Mouse (Mus musculus): ENCODE measurements around the gene Arhgef26. TPM values are rescaled to one million over a fixed set of nuclear protein-coding genes. Genes with fewer than 3 reads are reported as not detected.
A peak's percentile ranks its signal among the peaks of the same experiment; 100 is the strongest.

The Arhgef26 gene
- total RNA-seq, 2 experiments from 2014 or later = 54.0 to 56.6 TPM

- no peak for DNase-seq (ENCODE audit: extremely low spot score in 1 of 2, low spot score in 1 of 2)
Measured at GRCm38 (mm10) chr3:62443582-62444194, 105.5 kb downstream of the Arhgef26 start.

GRCm38 (mm10) chr3:62446271-62446670 lies 108.1 kb downstream of the Arhgef26 start:
- no peak for DNase-seq (ENCODE audit: extremely low spot score in 1 of 2, low spot score in 1 of 2)

GRCm38 (mm10) chr3:62447151-62447550 lies 109.0 kb downstream of the Arhgef26 start:
- no peak for DNase-seq (ENCODE audit: extremely low spot score in 1 of 2, low spot score in 1 of 2)

- no peak for DNase-seq (ENCODE audit: extremely low spot score in 1 of 2, low spot score in 1 of 2)
Measured at GRCm38 (mm10) chr3:62449871-62450496, 111.8 kb downstream of the Arhgef26 start.

GRCm38 (mm10) chr3:62452961-62453360 lies 114.8 kb downstream of the Arhgef26 start:
- no peak for DNase-seq (ENCODE audit: extremely low spot score in 1 of 2, low spot score in 1 of 2)

GRCm38 (mm10) chr3:62454096-62454495 lies 116.0 kb downstream of the Arhgef26 start:
- DNase-seq (ENCODE audit: extremely low spot score in 1 of 2, low spot score in 1 of 2) = no peak

- peak in 1 of 2 experiments; percentile 4 for DNase-seq (ENCODE audit: extremely low spot score in 1 of 2, low spot score in 1 of 2)
Measured at GRCm38 (mm10) chr3:62455854-62456253, 117.7 kb downstream of the Arhgef26 start.

- DNase-seq (ENCODE audit: extremely low spot score in 1 of 2, low spot score in 1 of 2) = peak; percentile 34 to 68
Measured at GRCm38 (mm10) chr3:62458284-62459013, 120.3 kb downstream of the Arhgef26 start.

GRCm38 (mm10) chr3:62459483-62459882 lies 121.3 kb downstream of the Arhgef26 start:
- DNase-seq (ENCODE audit: extremely low spot score in 1 of 2, low spot score in 1 of 2) = no peak

- DNase-seq (ENCODE audit: extremely low spot score in 1 of 2, low spot score in 1 of 2) = no peak
Measured at GRCm38 (mm10) chr3:62464276-62464675, 126.1 kb downstream of the Arhgef26 start.

- DNase-seq (ENCODE audit: extremely low spot score in 1 of 2, low spot score in 1 of 2) = no peak
Measured at GRCm38 (mm10) chr3:62470179-62470578, 132.0 kb downstream of the Arhgef26 start.

GRCm38 (mm10) chr3:62484340-62484739 lies 146.2 kb downstream of the Arhgef26 start:
- no peak for DNase-seq (ENCODE audit: extremely low spot score in 1 of 2, low spot score in 1 of 2)

- no peak for DNase-seq (ENCODE audit: extremely low spot score in 1 of 2, low spot score in 1 of 2)
Measured at GRCm38 (mm10) chr3:62492568-62492967, 154.4 kb downstream of the Arhgef26 start.

GRCm38 (mm10) chr3:62499327-62499726 lies 161.2 kb downstream of the Arhgef26 start:
- DNase-seq (ENCODE audit: extremely low spot score in 1 of 2, low spot score in 1 of 2) = no peak

- no peak for DNase-seq (ENCODE audit: extremely low spot score in 1 of 2, low spot score in 1 of 2)
Measured at GRCm38 (mm10) chr3:62505166-62505900, 167.2 kb downstream of the Arhgef26 start.

GRCm38 (mm10) chr3:62506488-62507205 lies 168.5 kb downstream of the Arhgef26 start, which contains the start of gene Dhx36:
Gene Dhx36 (minus strand): TSS chr3:62507004.
- peak; percentile 92 to 97 for DNase-seq (ENCODE audit: extremely low spot score in 1 of 2, low spot score in 1 of 2)

GRCm38 (mm10) chr3:62507206-62507647 lies 169.1 kb downstream of the Arhgef26 start:
- DNase-seq (ENCODE audit: extremely low spot score in 1 of 2, low spot score in 1 of 2) = no peak

Measured in layer of hippocampus, postnatal 25 days (tissue).